Mouse (Mus musculus): Measurements from ENCODE around the gene Pparg. TPM values are rescaled to one million over a fixed set of nuclear protein-coding genes. Genes with fewer than 3 reads are reported as not detected.

The Pparg gene
- total RNA-seq (2015) (2.8 and 6.5 TPM in 2 replicates), total RNA-seq (2017) (2.0 and 2.7 TPM in 2 replicates)

DNA sequence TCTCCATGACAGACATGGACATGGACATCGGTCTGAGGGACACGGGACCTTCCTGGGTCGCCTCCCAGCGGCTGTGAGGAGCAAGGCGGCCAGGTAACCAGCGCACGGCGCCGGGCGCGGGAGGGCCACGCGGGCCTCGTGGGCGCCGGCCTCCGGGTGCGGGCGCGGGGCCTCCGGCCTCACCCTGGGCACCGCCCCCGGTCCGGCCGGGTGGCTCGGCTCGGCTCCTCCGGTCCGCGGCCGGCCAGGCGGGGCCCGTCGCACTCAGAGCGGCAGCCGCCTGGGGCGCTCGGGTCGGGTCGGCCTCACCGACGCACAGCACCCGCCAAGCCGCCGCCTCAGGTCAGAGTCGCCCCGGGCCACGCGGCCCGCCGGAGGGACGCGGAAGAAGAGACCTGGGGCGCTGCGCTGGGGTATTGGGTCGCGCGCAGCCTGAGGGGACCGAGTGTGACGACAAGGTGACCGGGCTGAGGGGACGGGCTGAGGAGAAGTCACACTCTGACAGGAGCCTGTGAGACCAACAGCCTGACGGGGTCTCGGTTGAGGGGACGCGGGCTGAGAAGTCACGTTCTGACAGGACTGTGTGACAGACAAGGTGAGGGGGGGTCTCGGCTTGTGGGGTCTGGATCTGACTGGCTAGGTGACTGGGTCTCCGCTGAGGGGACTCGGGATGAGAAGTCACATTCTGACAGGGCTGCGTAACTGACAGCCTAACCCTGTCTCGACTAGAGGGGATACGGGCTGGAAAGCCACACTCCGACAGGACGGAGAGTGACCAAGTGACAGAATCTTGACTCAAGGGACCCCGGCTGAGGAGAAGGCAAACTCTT lies at the start of gene Pparg:
Gene Pparg, plus strand, starts transcription at position 176 of the 830 bp plus-strand sequence.
- peak; percentile 76 for ATAC-seq (ENCODE audit: poor library complexity, severe bottlenecking)

DNA sequence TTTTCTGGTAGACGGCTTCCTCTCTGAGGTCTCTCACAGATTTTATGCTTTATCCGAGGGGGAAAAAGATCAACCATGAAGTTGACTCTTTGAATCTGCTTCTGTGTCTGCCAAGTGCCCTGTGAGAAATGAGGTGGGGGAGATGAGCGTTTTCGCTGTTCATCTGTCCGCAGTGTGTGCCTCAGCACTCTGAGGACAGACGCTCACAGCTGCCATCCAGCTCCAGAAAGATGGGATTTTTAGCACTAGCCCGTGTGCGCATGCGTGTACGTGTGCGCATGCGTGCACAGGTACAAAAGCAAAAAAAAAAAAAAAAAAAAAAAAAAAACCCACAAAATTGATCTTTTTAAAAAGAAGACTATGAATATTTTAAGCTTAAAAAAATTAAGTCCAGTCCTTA lies 48.0 kb upstream of the Pparg start:
- ATAC-seq (ENCODE audit: poor library complexity, severe bottlenecking), result no peak

DNA sequence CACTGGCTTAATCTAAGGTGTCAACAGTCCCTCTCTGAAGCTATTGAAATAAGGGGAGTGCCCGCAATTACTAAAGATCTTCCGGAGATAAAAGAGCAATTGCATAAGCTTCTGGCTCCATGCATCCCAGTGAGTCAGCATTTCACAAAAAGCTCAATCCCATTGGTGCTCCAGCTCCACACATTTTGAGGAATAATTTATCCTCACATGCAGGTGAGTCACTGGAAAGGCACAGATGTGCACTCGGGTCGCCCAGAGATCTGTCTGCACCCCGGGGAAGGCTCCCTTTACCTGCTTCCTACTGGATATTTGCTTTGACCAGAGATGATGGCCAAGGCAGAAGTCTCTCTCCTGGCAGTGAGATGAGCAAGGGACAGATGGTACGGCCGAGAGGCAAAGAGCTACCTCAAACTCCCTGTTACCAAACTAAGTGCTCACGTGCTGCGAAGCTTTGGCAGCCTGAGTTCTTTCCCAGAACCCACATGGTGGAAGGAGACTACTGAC lies 47.5 kb upstream of the Pparg start:
- ATAC-seq (ENCODE audit: poor library complexity, severe bottlenecking), result no peak

DNA sequence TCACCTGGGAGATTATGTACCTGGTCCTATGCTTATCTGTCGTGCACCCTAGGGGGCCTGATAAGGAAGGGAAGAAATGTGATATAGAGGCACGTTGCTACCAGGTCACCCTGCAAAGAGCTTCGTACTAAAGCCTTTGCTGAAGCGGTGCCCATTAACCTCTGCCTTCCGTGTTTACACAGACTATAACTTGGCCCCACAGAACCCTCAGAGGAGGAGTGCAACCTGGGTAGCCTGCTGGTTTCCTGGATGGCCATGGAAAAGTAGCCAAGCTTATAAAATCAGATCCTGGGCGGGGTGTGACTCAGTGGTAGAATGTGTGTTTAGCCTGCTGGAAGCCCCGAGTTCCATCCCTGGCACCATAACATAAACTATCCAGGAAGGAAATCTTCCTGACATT lies 46.8 kb upstream of the Pparg start:
- no peak for ATAC-seq (ENCODE audit: poor library complexity, severe bottlenecking)

GRCm38 (mm10) chr6:115315770-115316169 lies 45.0 kb upstream of the Pparg start:
- peak; percentile 67 for ATAC-seq (ENCODE audit: poor library complexity, severe bottlenecking)

DNA sequence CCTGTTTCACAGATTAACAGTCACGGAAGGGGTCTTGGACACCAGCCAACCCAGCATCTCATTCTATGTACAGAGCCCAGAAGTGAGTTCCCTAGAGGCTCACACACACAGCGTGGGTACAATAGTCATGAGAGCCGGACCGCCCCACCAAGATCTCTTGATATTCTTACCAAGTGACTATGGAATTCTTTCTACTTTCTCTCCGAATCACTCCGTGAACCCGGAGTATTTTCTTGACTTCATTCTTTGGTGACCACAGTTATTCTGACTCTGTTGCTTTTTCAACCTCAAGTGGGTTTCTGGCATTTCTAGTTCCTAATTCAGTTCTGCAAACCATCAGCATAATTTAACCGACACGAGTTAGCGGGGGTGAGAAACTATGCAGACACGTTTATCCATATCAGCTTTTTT lies 43.9 kb upstream of the Pparg start:
- no peak for ATAC-seq (ENCODE audit: poor library complexity, severe bottlenecking)

GRCm38 (mm10) chr6:115318811-115319210 lies 41.9 kb upstream of the Pparg start:
- ATAC-seq (ENCODE audit: poor library complexity, severe bottlenecking), result no peak

DNA sequence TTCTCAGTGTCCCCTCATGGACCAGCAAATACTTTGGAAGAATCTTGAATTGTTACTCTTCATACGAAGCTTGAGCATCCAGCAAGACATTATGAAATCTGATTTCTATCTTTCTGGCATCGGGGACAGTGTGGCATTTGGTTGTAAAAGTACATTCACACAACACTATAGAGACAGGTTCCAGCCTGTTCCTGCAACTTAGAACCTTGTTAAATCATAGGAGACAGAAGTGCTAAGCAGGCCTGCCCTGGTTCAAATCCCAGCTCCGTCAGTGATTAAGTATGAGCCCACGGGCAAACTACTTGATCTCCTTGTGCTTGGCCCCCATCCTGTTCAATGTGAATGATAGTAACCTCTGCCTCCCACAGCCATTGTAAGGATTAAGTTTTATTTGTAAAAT lies 41.1 kb upstream of the Pparg start:
- no peak for ATAC-seq (ENCODE audit: poor library complexity, severe bottlenecking)

DNA sequence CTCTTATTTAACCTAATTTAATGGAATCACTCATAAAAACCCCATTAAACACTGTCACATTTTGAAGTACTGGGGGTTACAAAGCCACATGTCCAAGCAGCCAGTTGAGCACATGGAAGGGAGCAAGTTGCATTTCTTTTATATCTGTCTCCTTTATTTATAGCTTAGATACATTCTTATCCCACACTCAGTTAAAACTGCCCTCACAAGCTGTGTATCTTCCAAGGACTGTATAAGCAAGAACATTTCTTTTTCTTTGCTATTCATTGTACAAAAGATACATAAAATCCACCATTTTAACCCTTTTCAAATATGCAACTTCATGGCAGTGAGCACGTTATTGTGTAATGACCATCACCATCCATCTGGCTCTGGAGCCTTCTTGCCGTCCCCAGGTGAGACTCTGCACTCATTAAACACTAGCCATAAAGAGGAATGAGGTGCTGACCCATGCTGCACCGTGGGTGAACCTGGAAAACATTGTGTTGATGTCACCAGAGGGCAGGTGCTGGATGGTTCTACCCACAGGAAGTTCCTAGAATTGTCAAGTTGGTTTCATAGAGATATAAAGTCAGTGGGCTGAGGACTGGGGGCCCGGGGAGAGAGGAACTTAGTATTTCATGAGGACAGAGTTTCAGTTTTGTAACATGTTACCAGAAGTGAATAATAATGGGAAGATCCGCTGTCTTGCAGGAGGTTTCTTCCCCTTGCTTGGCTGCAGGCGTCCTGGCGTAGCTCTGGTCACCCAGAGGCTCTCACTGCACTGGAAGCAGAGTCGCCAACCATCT lies 39.6 kb upstream of the Pparg start:
- ATAC-seq (ENCODE audit: poor library complexity, severe bottlenecking), result peak; percentile 84

DNA sequence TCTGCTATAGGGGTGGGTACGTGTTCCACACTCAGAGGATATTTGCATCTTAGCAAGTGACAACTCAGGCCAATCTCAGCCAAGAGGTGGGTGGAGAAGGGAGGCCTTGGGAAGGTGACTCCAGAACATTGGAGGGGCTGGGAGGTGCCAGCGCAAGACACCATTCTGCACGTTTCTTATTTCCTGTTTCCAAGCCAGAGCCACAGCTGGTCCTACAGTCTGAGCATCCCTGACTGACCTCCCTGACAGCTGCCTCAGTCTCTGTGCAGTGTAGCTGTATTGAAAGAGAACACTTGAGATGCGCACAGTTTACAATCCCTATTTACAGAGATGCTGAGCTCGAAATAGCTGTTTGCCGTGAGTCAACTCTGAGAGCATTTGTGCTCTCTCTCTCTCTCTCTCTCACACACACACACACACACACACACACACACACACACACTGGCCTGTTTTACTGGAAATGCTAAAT lies 38.8 kb upstream of the Pparg start:
- peak; percentile 14; the same call in 1 of the 2 replicates for ATAC-seq (ENCODE audit: poor library complexity, severe bottlenecking)

GRCm38 (mm10) chr6:115322956-115323355 lies 37.8 kb upstream of the Pparg start:
- ATAC-seq (ENCODE audit: poor library complexity, severe bottlenecking), result no peak

- ATAC-seq (ENCODE audit: poor library complexity, severe bottlenecking), result peak; percentile 90
These were observed 29.8 kb upstream of the Pparg start for GRCm38 (mm10) chr6:115330964-115331363.

- ATAC-seq (ENCODE audit: poor library complexity, severe bottlenecking), result no peak
These were observed 27.6 kb upstream of the Pparg start for GRCm38 (mm10) chr6:115333099-115333694.

DNA sequence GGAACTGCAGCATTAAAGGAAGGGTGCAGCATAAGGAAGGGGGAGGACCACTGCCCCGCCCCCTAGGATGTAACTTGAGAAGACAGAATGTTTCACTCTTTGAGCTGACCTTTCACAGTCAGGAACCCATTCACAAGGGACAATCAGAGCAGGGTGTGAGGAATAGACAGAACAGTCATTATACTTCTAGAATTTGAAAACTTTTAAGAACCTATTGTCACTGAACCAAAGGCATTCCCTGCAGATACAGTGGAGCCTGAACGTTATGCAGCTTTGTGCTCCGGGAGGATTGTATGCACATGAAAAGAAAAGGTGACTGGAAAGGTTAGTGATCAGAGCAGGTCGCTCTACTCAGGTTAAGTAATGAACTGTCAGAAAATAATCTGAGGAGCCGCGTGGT lies 25.2 kb upstream of the Pparg start:
- no peak for ATAC-seq (ENCODE audit: poor library complexity, severe bottlenecking)

DNA sequence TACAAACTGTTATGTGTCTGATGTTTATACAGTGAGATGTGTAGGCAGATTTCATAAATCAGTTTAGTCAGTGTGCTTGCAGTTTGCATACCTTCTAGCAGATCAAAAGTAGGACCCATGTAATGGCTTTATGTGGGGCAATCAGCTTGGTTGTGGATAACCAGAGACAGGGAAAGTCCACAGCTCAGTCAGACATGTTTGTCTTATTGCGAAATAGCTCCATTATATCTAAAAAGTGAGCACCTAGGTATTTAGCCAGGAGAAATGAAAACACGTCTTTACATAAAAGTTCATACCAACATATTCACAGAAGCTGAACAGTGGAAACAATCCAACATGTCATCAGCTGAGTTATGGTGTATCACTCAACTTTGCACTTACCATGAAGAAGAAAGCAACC lies 20.7 kb upstream of the Pparg start:
- no peak for ATAC-seq (ENCODE audit: poor library complexity, severe bottlenecking)

GRCm38 (mm10) chr6:115343096-115343495 lies 17.7 kb upstream of the Pparg start:
- ATAC-seq (ENCODE audit: poor library complexity, severe bottlenecking), result no peak

DNA sequence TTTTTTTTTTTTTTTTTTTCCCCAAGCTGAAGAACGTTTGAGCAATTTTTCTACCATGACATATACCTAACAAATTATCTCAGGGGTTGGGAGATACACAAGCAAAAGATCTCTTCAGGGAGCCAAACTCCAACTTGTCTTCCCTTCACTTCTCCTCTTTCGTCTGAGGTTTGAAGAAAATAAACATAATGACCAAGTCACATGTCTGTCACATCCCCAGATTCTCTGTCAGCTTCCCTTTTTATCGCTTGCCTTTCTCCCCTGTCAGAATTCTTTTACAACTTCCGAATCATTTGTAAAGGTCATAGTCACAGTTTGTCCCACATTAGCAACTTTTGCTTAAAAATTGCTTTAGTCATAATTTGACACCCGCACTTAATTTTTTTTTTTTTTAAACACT lies 17.2 kb upstream of the Pparg start:
- peak; percentile 51; the same call in 1 of the 2 replicates for ATAC-seq (ENCODE audit: poor library complexity, severe bottlenecking)

- ATAC-seq (ENCODE audit: poor library complexity, severe bottlenecking), result no peak
These were observed 16.6 kb upstream of the Pparg start for GRCm38 (mm10) chr6:115344101-115344500.

GRCm38 (mm10) chr6:115344513-115344912 lies 16.2 kb upstream of the Pparg start:
- ATAC-seq (ENCODE audit: poor library complexity, severe bottlenecking), result no peak

DNA sequence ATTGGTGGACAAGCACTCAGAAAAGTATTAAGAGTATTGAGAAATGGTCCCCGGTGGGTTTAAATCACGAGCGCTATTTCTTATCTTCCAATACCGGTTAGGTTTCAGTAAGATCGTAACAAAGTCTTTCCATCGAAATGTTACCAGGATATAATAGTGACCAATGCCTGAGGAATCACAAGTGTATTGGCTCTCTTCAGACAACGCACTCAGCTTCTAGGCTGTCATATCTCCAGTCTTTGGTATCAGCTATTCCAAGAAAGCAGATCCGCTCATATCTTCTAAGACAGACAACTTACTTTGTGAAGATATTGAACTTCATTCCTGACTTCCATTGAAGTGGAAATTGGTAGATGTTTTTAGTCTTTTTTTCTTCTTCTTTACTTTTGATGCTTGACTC lies 15.7 kb upstream of the Pparg start:
- ATAC-seq (ENCODE audit: poor library complexity, severe bottlenecking), result no peak
